Mouse (Mus musculus): ENCODE data around the gene Cntnap1. TPM values are rescaled to one million over a fixed set of nuclear protein-coding genes. Genes with fewer than 3 reads are reported as not detected.

Gene Cntnap1
- polyA plus RNA-seq, 2 experiments = 0.08 to 0.16 TPM

GRCm38 (mm10) chr11:101218436-101219055 is 48.2 kb downstream of the Cntnap1 start:
- no peaks in the 10 kb centered on the region for H3K9me3 ChIP-seq (ENCODE audit: control insufficient read depth, low read length)
- no peak for TF ChIP-seq EP300 (IDR thresholded peaks at IDR 0.05; ENCODE audit: low read depth)
- no peak for TF ChIP-seq CTCF (IDR thresholded peaks at IDR 0.05; ENCODE audit: low read depth)
- no peak overlapping the region for H3K27ac ChIP-seq
- H3K4me1 ChIP-seq (replicated peaks; ENCODE audit: control insufficient read depth in 2 of 2, insufficient read depth in 2 of 2, low read length in 1 of 2) = peaks cover 0 to 6% of the 10 kb centered on the region in 2 experiments; a peak in 1 of 4 replicates
- no peak overlapping the region for H3K4me2 ChIP-seq (ENCODE audit: low read depth)
- H3K4me3 ChIP-seq (ENCODE audit: insufficient read depth in 1 of 2, low read depth in 2 of 2, low read length in 2 of 2) = no peak overlapping the region
- H3K36me3 ChIP-seq (replicated peaks; ENCODE audit: control insufficient read depth, insufficient read depth, low read depth) = no peaks in the 10 kb centered on the region; the same call in 1 of the 2 replicates
- H3K9ac ChIP-seq (replicated peaks) = no peak overlapping the region
- no peak for DNase-seq (ENCODE audit: low read depth in 3 of 3, low spot score in 3 of 3)
- H3K27me3 ChIP-seq (ENCODE audit: control insufficient read depth, insufficient read depth, low read length) = no peaks in the 10 kb centered on the region
- 51% methylated on average over 10 of the region's 10 CpGs for WGBS (ENCODE audit: insufficient replicate concordance)
- ATAC-seq (ENCODE audit: insufficient read depth) = no peak

DNA sequence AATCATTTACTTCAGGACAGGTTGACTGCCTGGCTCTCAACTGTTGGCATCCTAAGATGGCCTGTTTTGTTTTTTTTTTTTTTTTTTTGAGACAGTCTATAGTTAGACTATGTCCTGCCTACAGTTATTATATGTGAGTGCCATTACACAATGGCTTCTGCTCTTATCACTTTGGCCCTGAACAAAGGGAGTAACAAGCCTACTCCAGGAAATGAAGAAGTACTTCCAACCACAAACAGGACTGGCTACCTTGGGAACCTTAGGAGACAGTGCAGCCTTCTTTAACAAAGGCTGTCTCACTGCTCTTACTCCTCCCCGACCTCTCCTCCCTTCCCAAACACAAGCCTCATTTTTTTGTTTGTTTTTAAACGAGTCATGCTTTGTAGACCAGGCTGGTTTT is 50.5 kb downstream of the Cntnap1 start:
- Histone ChIP-seq H3K36me3 (replicated peaks; ENCODE audit: control insufficient read depth, insufficient read depth, low read depth) (no peaks in the 10 kb centered on the region; the same call in 1 of the 2 replicates), H3K9ac (replicated peaks) (no peak overlapping the region), H3K4me3 (ENCODE audit: insufficient read depth in 1 of 2, low read depth in 2 of 2, low read length in 2 of 2) (no peak overlapping the region), H3K27me3 (ENCODE audit: control insufficient read depth, insufficient read depth, low read length) (no peaks in the 10 kb centered on the region), H3K27ac (no peak overlapping the region), H3K4me1 (replicated peaks; ENCODE audit: control insufficient read depth in 2 of 2, insufficient read depth in 2 of 2, low read length in 1 of 2) (peaks cover 7 to 9% of the 10 kb centered on the region in 2 experiments; a peak in 3 of 4 replicates), H3K4me2 (ENCODE audit: low read depth) (no peak overlapping the region), H3K9me3 (ENCODE audit: control insufficient read depth, low read length) (no peaks in the 10 kb centered on the region)
- 16% methylated on average over 2 of the region's 2 CpGs for WGBS (ENCODE audit: insufficient replicate concordance)
- ATAC-seq (ENCODE audit: insufficient read depth) = no peak
- TF ChIP-seq EP300 (IDR thresholded peaks at IDR 0.05; ENCODE audit: low read depth) (no peak), CTCF (IDR thresholded peaks at IDR 0.05; ENCODE audit: low read depth) (no peak)
- no peak for DNase-seq (ENCODE audit: low read depth in 3 of 3, low spot score in 3 of 3)

DNA sequence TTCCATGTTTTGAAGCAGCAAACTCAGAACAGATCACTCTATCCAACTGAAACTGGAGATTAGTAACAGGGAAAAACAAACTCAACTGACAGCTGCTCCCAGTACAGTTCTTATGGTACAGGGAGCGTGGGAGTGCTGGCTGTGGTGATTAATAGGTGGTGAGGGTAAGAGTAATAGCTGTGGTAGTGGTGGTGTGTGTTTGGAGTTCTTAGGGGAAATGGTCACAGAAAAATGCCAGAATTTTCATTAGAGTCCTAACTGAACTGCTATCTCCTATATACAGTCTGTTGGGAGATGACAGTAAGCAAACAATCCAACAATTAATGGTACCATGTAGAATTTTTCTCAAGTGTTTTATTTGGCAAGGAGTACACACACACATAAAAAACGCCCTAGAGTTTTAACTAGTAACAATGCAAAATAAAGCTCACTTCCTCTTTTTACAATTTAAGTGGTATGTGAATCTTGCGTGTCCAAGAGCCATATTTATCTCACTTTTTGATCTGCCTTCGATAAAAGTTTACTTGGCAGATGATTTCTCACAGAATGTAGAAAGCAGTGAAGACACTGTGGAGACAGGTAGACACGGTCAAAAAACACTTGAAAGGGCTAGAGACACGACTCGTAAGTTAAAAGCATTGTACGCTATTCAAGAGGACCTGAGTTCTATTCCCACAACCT is 51.1 kb downstream of the Cntnap1 start:
- H3K36me3 ChIP-seq (replicated peaks; ENCODE audit: control insufficient read depth, insufficient read depth, low read depth) = no peaks in the 10 kb centered on the region; the same call in 1 of the 2 replicates
- TF ChIP-seq EP300 (IDR thresholded peaks at IDR 0.05; ENCODE audit: low read depth) = no peak
- no peak for TF ChIP-seq CTCF (IDR thresholded peaks at IDR 0.05; ENCODE audit: low read depth)
- no peak overlapping the region for H3K27ac ChIP-seq
- DNase-seq (ENCODE audit: low read depth in 3 of 3, low spot score in 3 of 3) (no peak), ATAC-seq (ENCODE audit: insufficient read depth) (no peak)
- WGBS (ENCODE audit: insufficient replicate concordance) = 56% methylated on average over 8 of the region's 8 CpGs
- no peaks in the 10 kb centered on the region for H3K27me3 ChIP-seq (ENCODE audit: control insufficient read depth, insufficient read depth, low read length)
- H3K4me1 ChIP-seq (replicated peaks; ENCODE audit: control insufficient read depth in 2 of 2, insufficient read depth in 2 of 2, low read length in 1 of 2) = peaks cover 7 to 11% of the 10 kb centered on the region in 2 experiments; a peak in 3 of 4 replicates
- no peaks in the 10 kb centered on the region for H3K9me3 ChIP-seq (ENCODE audit: control insufficient read depth, low read length)
- no peak overlapping the region for H3K9ac ChIP-seq (replicated peaks)
- no peak overlapping the region for H3K4me3 ChIP-seq (ENCODE audit: insufficient read depth in 1 of 2, low read depth in 2 of 2, low read length in 2 of 2)
- H3K4me2 ChIP-seq (ENCODE audit: low read depth) = no peak overlapping the region

DNA sequence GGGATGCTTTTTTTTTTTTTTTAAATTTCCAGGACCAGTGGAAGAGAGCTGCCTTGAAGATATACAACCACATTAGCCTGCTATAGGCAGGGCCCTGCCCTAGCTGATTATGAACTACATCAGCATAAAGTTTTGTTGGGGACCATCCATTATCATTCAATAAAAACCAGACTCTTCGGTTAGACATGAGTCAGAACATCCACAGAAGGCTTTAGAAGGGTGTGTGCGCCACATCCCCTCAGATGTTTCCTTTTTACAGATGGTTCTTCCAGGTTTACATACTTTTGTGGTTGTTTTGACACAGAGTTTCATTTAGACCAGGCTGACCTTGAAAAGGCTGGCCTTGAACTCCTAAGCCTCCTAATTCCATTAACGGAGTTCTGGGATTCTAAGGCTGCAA is 54.0 kb downstream of the Cntnap1 start:
- DNase-seq (ENCODE audit: low read depth in 3 of 3, low spot score in 3 of 3) = no peak
- whole genome bisulfite sequencing (ENCODE audit: insufficient replicate concordance) = 66% methylated on average over 3 of the region's 3 CpGs
- no peaks in the 10 kb centered on the region for H3K9me3 ChIP-seq (ENCODE audit: control insufficient read depth, low read length)

More for the DNA sequence above, 54.0 kb downstream of the Cntnap1 start:
- no peak for ATAC-seq (ENCODE audit: insufficient read depth)
- no peak overlapping the region for H3K4me3 ChIP-seq (ENCODE audit: insufficient read depth in 1 of 2, low read depth in 2 of 2, low read length in 2 of 2)
- no peak overlapping the region for H3K4me2 ChIP-seq (ENCODE audit: low read depth)
- H3K27me3 ChIP-seq (ENCODE audit: control insufficient read depth, insufficient read depth, low read length) = peaks cover 5% of the 10 kb centered on the region; the same call in 1 of the 2 replicates
- H3K27ac ChIP-seq = no peak overlapping the region
- H3K4me1 ChIP-seq (replicated peaks; ENCODE audit: control insufficient read depth in 2 of 2, insufficient read depth in 2 of 2, low read length in 1 of 2) = peaks cover 7 to 11% of the 10 kb centered on the region in 2 experiments; a peak in 3 of 4 replicates
- no peaks in the 10 kb centered on the region for H3K36me3 ChIP-seq (replicated peaks; ENCODE audit: control insufficient read depth, insufficient read depth, low read depth)
- no peak overlapping the region for H3K9ac ChIP-seq (replicated peaks)
- TF ChIP-seq CTCF (IDR thresholded peaks at IDR 0.05; ENCODE audit: low read depth) (no peak), EP300 (IDR thresholded peaks at IDR 0.05; ENCODE audit: low read depth) (no peak)

Measured in liver, embryonic 14.5 days (tissue).